Mouse (Mus musculus) CH12F3 (cell line): ENCODE results near the gene Tmem248.

Experiments
- in situ Hi-C: fragments of 300-500 bp; cut with MboI; formaldehyde crosslinking; loops from 2 replicates; pipeline ENCODE4 v1.14.3; 2020; ENCODE audit warnings: low sequenced_read_pairs

Gene Tmem248

GRCm38 (mm10) chr5:130216781-130217180 is at the start of gene Tmem248:
TSS of gene Tmem248 (plus strand) at chr5:130217081.
- in situ Hi-C loops, result no loop called here

- in situ Hi-C loops, result no loop called here
Observed at GRCm38 (mm10) chr5:130169109-130169508, 47.8 kb upstream of the Tmem248 start.

- in situ Hi-C loops, result no loop called here
Observed at GRCm38 (mm10) chr5:130170666-130171422, 46.0 kb upstream of the Tmem248 start.

GRCm38 (mm10) chr5:130171423-130171954 is 45.4 kb upstream of the Tmem248 start, which contains the start of gene Rabgef1:
TSS of gene Rabgef1 (plus strand) at chr5:130171798.
- in situ Hi-C loops, result no loop called here

- in situ Hi-C loops, result no loop called here
Observed at GRCm38 (mm10) chr5:130171956-130172601, 44.8 kb upstream of the Tmem248 start.

- in situ Hi-C loops, result no loop called here
Observed at GRCm38 (mm10) chr5:130173012-130173411, 43.9 kb upstream of the Tmem248 start.

- in situ Hi-C loops, result no loop called here
Observed at GRCm38 (mm10) chr5:130177871-130178270, 39.0 kb upstream of the Tmem248 start.

GRCm38 (mm10) chr5:130180362-130180761 is 36.5 kb upstream of the Tmem248 start:
- in situ Hi-C loops, result no loop called here

DNA sequence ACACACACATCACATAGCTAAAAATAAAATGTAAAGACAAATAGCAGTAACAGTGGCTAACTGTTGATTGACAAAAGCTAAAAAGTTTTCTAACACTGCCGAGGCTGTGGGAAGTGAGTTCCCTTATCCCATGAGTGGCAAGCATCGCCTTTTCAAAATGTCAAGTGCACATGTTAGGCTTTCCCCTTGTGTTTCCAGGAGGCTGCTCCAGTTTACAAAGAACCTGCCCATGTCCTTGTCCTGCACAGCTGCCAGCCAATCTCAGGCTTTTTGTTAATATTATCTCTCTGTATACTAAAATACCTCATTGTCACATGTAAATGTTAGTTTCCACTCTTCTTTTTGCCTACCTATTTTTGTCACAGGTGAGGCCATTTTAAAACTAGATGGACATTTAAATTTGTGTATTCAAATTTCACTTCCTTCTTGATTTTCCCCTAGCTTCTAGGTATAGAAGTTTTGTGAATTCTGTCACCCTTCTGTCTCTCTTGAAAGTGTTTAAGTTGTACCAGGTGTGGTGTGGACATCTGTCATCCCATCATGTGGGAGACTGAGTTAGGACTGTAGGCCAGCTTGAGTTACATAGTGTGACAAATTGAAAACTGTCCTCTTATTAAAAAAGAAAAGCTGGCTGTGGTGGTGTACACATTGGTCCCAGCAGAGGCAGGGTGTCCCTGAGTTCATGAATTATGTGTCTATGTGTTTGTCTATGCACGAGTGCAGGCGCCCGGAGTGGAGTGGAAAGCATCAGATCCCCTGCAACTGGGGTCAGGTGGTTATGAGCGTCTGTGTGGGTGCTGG is 34.9 kb upstream of the Tmem248 start:
- in situ Hi-C loops, result no loop called here

DNA sequence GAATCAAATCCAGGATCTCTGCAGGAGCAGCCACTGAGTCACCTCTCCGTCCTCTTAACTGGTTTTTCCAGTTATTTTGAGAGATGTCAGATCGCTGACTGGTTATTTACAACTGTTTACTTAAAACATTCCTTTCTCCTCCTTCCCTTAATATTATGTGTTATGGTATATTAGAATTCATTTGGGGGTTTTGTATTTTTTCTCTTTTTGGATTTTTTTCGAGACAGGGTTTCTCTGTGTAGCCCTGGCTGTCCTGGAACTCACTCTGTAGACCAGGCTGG is 34.4 kb upstream of the Tmem248 start:
- in situ Hi-C loops, result no loop called here

DNA sequence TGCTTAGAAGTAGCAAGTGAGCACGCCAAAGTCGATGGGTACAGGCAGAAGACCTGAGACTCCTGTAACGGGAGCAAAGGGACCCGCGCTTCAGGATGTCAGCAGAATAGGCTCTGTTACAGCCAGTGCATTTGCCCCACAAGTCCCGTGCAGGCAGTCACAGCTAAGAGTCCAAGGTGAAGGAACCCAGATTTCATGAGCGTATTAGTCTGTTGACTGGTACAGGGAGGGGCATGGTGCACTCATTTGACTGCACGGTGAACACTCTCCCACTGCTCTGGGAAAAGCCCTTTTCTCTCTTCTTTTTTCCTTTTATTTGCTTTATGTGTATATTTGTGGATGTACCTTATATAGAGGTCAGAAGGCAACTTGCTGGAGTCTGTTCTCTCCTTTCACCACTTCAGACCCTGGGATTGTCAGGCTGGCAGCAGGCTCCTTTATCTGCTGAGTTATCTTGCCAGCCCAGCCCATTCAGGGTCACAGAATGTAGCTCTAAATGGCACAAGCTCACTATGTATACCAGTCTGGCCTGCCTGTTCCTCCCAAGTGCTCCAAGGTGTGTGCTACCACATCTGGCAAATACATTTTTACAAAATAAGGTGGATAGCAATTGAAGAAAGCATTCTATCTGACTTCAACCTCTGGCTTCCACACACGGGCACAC is 32.6 kb upstream of the Tmem248 start:
- in situ Hi-C loops, result no loop called here

GRCm38 (mm10) chr5:130185312-130185711 is 31.6 kb upstream of the Tmem248 start:
- in situ Hi-C loops, result no loop called here

DNA sequence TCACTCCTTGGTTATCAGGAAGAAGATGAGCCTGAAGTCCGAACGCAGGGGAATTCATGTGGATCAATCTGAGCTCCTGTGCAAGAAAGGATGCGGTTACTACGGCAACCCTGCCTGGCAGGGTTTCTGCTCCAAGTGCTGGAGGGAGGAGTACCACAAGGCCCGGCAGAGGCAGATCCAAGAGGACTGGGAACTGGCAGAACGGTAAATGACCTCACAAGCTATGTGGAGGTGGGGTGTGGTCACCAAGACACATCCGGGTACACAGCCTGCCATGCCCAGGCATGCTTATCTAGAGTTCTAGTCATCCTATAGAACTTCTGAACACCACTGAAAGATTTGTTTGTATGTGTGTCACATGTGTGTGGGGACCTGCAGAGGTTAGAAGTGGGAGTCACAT is 29.5 kb upstream of the Tmem248 start:
- in situ Hi-C loops, result no loop called here

DNA sequence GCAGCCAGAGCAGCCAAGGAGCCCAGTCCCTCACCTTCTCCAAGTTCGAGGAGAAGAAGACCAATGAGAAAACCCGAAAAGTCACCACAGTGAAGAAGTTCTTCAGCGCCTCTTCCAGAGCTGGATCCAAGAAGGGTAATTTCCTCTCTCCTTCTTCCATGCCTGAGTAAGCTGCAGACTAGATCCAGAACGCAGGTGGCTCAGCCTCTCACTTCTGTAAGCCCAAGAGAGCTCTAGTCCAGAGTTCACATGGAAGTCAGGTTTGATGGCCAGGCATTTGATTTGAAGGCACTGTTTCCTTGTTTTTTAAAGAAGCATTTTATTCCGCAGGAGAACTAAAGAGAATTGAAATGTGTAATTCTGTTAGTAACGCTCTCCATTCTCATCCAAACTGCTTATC is 26.0 kb upstream of the Tmem248 start:
- in situ Hi-C loops, result no loop called here

- in situ Hi-C loops, result no loop called here
Observed at GRCm38 (mm10) chr5:130191865-130192264, 25.0 kb upstream of the Tmem248 start.

DNA sequence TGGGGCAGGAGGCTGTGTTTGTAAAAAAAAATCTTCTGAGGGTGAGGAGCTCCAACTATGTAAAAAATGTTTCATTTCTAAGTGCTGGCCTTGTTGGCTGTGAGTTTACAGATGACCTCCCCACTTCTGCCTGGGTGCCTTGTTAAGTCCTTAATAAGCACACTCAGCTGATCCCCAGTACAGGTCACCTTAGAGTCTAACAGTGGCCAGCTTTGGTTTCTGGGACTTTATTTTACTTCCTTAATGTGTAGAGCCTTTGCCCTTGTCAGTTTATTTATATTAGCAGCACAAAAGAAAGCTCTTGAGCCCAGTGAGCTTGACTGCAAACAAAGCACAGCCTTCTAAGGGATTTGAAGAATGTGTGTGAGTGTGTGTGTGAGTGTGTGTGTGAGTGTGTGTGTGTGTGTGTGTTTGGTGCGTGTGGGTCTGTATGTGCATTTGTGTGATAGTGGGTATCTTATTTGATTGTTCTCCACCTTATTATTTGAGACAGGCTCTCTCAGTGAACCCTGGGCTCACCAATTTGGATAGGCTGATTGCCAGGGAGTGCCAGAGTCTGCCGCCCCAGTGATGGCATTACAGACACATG is 24.4 kb upstream of the Tmem248 start:
- in situ Hi-C loops, result no loop called here

DNA sequence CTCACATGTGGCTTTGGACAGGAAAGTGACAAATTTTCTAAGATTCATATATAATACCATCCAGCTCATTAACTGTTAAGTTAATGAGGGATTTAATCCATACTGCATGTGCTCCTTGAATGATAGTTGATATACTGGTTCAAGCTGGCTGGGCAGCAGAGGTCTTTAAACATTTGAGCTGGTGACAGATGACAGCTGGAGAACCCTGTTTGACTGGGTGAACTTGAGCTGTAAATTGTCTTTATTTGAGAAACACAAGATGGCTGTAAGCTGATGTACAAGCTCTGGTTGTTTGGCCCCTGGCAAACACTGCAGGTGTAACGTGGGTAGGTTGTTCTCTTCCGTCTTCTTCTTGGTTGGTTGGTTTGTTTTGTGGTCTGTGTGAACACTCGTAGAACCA is 23.1 kb upstream of the Tmem248 start:
- in situ Hi-C loops, result no loop called here

DNA sequence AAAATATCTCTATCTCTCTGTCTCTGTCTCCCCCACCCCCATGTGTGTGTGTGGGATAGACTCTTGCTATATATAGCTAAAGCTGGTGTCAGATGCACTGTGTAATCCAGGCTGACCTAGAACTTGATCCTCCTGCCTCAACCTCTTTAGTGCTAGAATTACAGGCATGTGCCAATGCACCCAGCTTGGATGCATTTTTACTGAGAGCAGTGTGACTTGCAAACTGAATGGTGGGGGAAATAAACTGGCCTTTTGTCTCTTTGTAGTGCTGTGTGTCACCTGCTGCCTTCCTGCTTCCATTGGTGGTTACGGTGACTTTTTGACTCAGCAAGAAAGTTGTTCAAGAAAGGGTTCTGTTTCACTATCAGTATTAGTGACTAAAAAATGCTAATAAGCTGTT is 20.6 kb upstream of the Tmem248 start:
- in situ Hi-C loops, result no loop called here

DNA sequence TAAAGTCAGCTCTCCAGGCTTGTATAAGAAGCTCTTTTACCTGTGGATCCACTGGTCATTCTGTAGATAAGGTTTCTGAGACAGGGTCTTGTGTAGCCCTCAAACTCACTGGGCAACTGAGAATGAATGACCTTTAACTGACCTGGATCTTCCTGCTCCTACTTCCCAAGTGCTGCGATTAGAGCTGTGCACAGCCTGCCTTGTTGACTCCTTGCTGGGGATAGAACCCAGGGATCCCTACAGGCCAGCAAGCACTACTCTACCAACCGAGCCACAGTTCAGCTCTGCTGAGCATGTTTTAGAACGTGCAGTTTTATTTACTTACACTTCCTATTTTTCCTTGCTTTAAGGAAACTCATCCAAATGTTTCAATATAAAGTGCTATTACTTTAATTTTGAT is 19.4 kb upstream of the Tmem248 start:
- in situ Hi-C loops, result no loop called here

DNA sequence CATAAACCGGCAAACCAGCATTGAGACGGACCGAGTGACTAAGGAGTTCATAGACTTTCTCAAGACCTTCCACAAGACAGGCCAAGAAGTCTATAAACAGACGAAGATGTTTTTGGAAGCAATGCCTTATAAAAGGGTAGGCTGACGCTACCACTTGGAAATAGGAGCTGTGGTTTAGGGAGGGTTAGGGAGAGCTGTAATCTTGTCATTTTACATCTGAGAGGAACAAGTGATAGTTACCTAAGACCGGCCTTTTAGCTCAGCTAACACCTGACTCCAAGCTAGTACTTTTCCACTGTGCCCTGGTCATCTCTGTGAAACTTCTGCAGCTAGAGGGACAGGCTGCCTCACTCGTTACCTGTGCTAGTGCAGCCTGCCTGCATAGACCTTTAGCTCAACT is 18.9 kb upstream of the Tmem248 start:
- in situ Hi-C loops, result no loop called here
